Mouse (Mus musculus) hindbrain, embryonic 16.5 days (tissue): ENCODE measurements around the gene Palm3. TPM values are rescaled to one million over a fixed set of nuclear protein-coding genes. Genes with fewer than 3 reads are reported as not detected.

Experiments
- ATAC-seq: fragments of 200-750 bp; cut with Nextera tagmentation; 2 replicates; pipeline ENCODE4 v1.8.0; 2017; ENCODE audit warnings: moderate TSS enrichment, moderate library complexity
- H3K27ac ChIP-seq: fragments of 300-500 bp; sonication (generic); 2 replicates; pipeline ENCODE4 v1.5.1; 2014; ENCODE audit warnings: low read depth, mild to moderate bottlenecking, control low read depth, low read length, moderate library complexity
- H3K27me3 ChIP-seq: fragments of 300-500 bp; sonication (generic); replicated peaks from 2 replicates; pipeline ENCODE4 v1.6.1; 2014; ENCODE audit warnings: low read length; ENCODE audit not compliant: control insufficient read depth, insufficient read depth
- H3K36me3 ChIP-seq: fragments of 300-500 bp; sonication (generic); 2 replicates; pipeline ENCODE4 v1.6.1; 2014; ENCODE audit warnings: mild to moderate bottlenecking, low read length, moderate library complexity, mixed read lengths; ENCODE audit not compliant: control insufficient read depth, insufficient read depth
- H3K4me1 ChIP-seq: fragments of 300-500 bp; sonication (generic); 2 replicates; pipeline ENCODE4 v1.6.1; 2014; ENCODE audit warnings: low read depth, low read length; ENCODE audit not compliant: control insufficient read depth, insufficient read depth
- H3K4me2 ChIP-seq: fragments of 300-500 bp; sonication (generic); 2 replicates; pipeline ENCODE4 v1.6.1; 2014; ENCODE audit warnings: mild to moderate bottlenecking, low read length, control low read depth, moderate library complexity
- H3K4me3 ChIP-seq: fragments of 300-500 bp; sonication (generic); 2 replicates; pipeline ENCODE4 v1.5.1; 2014; ENCODE audit warnings: mild to moderate bottlenecking, low read length, control low read depth, moderate library complexity
- H3K9ac ChIP-seq: fragments of 300-500 bp; sonication (generic); 2 replicates; pipeline ENCODE4 v1.6.1; 2014; ENCODE audit warnings: low read depth, mild to moderate bottlenecking, control low read depth, low read length, moderate library complexity
- H3K9me3 ChIP-seq: fragments of 300-500 bp; sonication (generic); 2 replicates; pipeline ENCODE4 v1.6.1; 2014; ENCODE audit warnings: mild to moderate bottlenecking, low read length, moderate library complexity; ENCODE audit not compliant: control insufficient read depth
- WGBS: fragments of 180-500 bp; shearing (Covaris S2); extraction: QIAGEN DNeasy Blood & Tissue Kit; methylation state at CpG from one replicate; pipeline ENCODE4 v1.1.7; 2014; 5-methylcytosine and 5-hydroxymethylcytosine counted together
- polyA plus RNA-seq: library from polyadenylated mRNA; unstranded; fragments of >200 nt; fragmentation: Nextera tagmentation; extraction: Ambion mirVana; gene quantifications from 2 replicates; pipeline ENCODE4 v1.2.1, GENCODE M21; 2015

The Palm3 gene
- polyA plus RNA-seq, result 9.6 and 11.3 TPM in 2 replicates

GRCm38 (mm10) chr8:84021096-84021495, at the start of gene Palm3:
Palm3 (plus strand) TSS chr8:84021471.
- Histone ChIP-seq H3K27ac (no peak within 1 kb of the TSS), H3K4me1 (no peaks in the 10 kb centered on the region), H3K9me3 (no peaks in the 10 kb centered on the region), H3K4me2 (no peak within 1 kb of the TSS), H3K27me3 (no peaks in the 10 kb centered on the region; the same call in 1 of the 2 replicates), H3K9ac (no peak within 1 kb of the TSS), H3K36me3 (no peaks in the 10 kb centered on the region), H3K4me3 (no peak within 1 kb of the TSS)
- 7% methylated on average over 16 of the region's 18 CpGs for WGBS
- ATAC-seq, result no peak

- WGBS, result 76% methylated on average over 6 of the region's 6 CpGs
- ATAC-seq, result no peak
- Histone ChIP-seq H3K9me3 (no peaks in the 10 kb centered on the region), H3K4me3 (peak overlapping the region; percentile 93), H3K27ac (no peak overlapping the region; the same call in 1 of the 2 replicates), H3K9ac (peak overlapping the region; percentile 88), H3K4me1 (peaks cover 17% of the 10 kb centered on the region), H3K4me2 (peak overlapping the region; percentile 76), H3K27me3 (no peaks in the 10 kb centered on the region), H3K36me3 (no peaks in the 10 kb centered on the region)
Measured at GRCm38 (mm10) chr8:83971661-83972060, 49.6 kb upstream of the Palm3 start.

DNA sequence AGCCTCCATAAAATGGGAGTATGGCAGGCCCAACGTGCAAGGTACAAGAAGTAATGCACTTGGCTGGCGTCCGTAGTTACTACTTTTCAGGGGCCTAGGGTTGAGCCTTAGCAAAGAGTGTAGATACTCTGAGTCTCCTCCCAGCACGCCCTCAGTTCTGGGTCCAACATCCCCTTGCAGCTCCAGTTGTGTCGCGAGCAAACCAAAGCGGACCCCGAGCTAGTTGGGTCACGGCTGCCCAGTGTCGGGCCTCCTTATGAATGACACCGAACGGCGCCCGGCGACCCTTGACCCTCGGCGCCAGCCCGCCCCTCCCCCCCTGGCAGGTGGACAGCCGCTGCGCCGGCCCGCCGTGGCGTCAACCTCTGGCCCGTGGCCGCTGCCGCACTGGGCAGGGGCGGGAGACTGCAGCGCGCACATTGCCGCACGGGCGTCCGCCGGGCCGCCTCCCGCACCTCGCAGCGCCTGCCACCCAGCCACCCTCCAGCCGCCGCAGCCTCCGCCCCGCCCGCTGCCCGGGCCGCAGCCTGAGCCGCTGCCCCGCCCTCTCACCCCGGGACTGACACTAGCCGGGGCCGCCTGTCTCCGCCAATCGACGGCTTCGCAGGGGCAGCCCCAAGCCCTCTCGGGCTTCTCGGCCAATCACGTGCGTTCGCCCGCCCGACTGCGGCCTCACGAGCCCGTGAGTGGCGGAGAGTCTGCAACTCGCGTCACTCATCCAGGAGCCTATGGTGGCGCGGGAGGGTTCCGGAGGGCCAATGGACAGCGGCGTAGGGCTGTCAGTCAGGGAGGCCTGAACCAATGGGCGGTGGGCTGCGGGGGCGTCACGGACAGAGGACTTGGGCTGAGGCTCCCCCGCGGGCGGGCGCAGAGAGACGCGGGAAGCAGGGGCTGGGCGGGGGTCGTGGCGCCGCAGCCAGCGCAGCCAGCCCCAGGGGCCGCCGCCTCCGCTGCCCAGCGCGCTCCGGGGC, 48.8 kb upstream of the Palm3 start, which contains the start of gene Prkaca:
Gene Prkaca (plus strand): TSS at position 844 of the 971 bp plus-strand sequence.
- Histone ChIP-seq H3K4me3 (peak within 1 kb of the TSS; percentile 93), H3K27me3 (no peaks in the 10 kb centered on the region), H3K9ac (peak within 1 kb of the TSS; percentile 92), H3K9me3 (no peaks in the 10 kb centered on the region), H3K27ac (peak within 1 kb of the TSS; percentile 88), H3K4me2 (peak within 1 kb of the TSS; percentile 91), H3K4me1 (peaks cover 25% of the 10 kb centered on the region), H3K36me3 (no peaks in the 10 kb centered on the region)
- ATAC-seq, result peak; percentile 100
- WGBS, result under 1% methylated on average over 57 of the region's 94 CpGs

DNA sequence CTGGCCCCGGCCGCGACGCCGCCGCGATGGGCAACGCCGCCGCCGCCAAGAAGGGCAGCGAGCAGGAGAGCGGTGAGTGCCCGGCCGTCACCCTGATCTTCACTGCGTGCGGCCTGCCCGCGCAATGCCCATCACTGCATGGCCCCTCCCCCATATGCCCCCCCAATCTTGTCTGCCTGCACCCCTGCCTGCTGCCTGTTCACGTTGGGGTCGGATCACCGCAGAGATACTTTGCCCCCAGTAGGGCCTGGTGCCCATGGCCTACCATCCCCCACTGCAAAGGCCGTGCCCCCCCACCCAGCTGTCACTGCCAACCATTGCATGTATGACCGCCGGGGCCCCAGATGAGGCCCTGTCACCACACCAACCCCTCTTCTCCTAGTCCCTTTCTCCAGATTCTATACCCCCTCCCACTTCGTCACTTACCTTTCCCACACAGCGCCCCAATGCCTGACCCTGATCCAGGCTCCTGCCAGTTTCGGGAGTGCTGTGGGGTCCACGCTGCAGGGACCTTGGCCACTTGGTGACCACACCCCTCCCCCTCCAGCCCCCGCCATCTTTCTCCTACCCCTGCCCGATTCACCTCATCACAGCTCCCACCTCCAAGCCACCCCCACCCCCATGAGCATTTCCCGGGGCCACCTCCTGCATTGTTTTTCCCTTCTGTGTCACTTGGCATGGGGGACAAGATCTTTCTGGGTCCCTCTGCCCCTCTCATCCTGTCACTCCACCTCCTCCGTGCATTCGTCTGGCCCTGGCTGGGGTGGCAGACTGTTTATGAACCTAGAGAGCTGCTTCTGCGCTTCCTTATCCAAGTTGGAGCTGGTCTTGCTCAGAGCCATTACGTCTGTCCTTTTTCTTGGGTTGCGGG, 47.9 kb upstream of the Palm3 start:
- peak overlapping the region; percentile 92 for H3K9ac ChIP-seq

DNA sequence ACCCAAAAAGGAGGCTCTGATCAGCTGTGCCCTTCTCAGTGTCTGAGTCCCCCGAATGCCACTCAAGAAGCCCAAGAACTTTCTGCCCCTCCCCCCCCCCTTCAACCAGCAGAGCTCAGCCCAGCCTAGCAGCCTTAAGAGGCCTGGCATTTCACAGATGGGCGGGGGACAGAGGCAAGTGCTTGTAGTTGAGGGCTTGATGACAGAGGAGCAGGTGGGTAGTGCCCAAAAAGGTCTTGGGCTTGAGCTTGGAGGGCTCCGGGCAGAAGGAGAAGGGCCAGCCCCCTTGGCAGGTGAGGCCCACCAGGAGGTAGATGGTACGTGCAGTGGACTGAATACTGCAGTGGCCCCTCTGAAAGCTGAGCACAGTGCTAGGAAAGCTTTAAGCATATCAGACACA, 46.8 kb upstream of the Palm3 start:
- H3K9ac ChIP-seq, result peak overlapping the region; percentile 30; the same call in 1 of the 2 replicates

More for the DNA sequence above, 47.9 kb upstream of the Palm3 start:
- Histone ChIP-seq H3K36me3 (no peaks in the 10 kb centered on the region), H3K4me1 (peaks cover 33% of the 10 kb centered on the region), H3K4me2 (peak overlapping the region; percentile 91), H3K4me3 (peak overlapping the region; percentile 93), H3K27ac (peak overlapping the region; percentile 86), H3K27me3 (no peaks in the 10 kb centered on the region), H3K9me3 (no peaks in the 10 kb centered on the region)
- ATAC-seq, result peak; percentile 27
- 3% methylated on average over 27 of the region's 37 CpGs for WGBS

GRCm38 (mm10) chr8:83976101-83976630, 45.1 kb upstream of the Palm3 start:
- 83% methylated on average over 4 of the region's 4 CpGs for WGBS
- no peaks in the 10 kb centered on the region for H3K27me3 ChIP-seq
- H3K36me3 ChIP-seq, result peaks cover 5% of the 10 kb centered on the region
- no peak overlapping the region for H3K9ac ChIP-seq
- H3K9me3 ChIP-seq, result no peaks in the 10 kb centered on the region
- no peak overlapping the region for H3K27ac ChIP-seq
- no peak overlapping the region for H3K4me3 ChIP-seq
- ATAC-seq, result no peak
- peaks cover 33% of the 10 kb centered on the region for H3K4me1 ChIP-seq
- no peak overlapping the region for H3K4me2 ChIP-seq

More for the DNA sequence above, 46.8 kb upstream of the Palm3 start:
- Histone ChIP-seq H3K4me3 (no peak overlapping the region), H3K36me3 (no peaks in the 10 kb centered on the region), H3K27ac (no peak overlapping the region), H3K9me3 (no peaks in the 10 kb centered on the region), H3K27me3 (no peaks in the 10 kb centered on the region), H3K4me1 (peaks cover 33% of the 10 kb centered on the region), H3K4me2 (peak overlapping the region; percentile 91)
- 84% methylated on average over 4 of the region's 4 CpGs for WGBS
- ATAC-seq, result no peak

DNA sequence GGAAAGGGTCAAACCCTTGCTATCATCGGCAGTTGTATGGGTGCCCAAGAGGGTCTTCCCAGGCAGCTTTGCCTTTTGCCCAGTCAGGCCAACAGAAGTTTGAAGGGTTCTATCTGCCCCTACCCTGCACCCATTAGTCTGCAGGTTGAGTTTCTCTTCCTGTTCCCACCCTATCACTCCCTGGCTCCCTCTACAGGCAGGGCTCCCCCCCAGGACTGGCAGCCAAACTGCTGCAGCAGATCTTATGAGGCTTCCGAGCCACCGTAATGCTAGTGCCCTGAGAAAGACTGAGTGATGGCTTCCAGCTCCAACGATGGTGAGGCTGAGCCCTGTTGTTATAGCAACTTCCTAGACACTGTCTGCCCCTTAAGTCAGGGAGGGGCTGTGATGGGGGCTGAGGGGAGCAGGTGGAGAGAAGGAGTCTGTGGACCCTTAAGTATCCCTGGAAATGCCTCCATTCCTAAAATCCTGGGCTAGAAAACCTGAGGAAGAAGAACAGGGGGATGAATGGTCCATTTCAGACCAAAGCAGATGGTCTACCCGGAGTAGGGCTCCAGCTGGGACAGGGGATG, 44.4 kb upstream of the Palm3 start:
- peaks cover 11% of the 10 kb centered on the region for H3K36me3 ChIP-seq
- no peak overlapping the region for H3K27ac ChIP-seq
- H3K4me3 ChIP-seq, result no peak overlapping the region
- no peak for ATAC-seq
- peaks cover 30% of the 10 kb centered on the region for H3K4me1 ChIP-seq
- 83% methylated on average over 5 of the region's 5 CpGs for WGBS
- no peak overlapping the region for H3K4me2 ChIP-seq
- H3K9me3 ChIP-seq, result no peaks in the 10 kb centered on the region
- H3K27me3 ChIP-seq, result no peaks in the 10 kb centered on the region
- H3K9ac ChIP-seq, result no peak overlapping the region

GRCm38 (mm10) chr8:83977646-83978045, 43.6 kb upstream of the Palm3 start:
- peaks cover 15% of the 10 kb centered on the region for H3K36me3 ChIP-seq
- no peak overlapping the region for H3K4me3 ChIP-seq
- no peak overlapping the region for H3K27ac ChIP-seq
- 60% methylated on average over 6 of the region's 6 CpGs for WGBS
- H3K4me2 ChIP-seq, result peak overlapping the region; percentile 14; the same call in 1 of the 2 replicates
- no peak for ATAC-seq
- H3K27me3 ChIP-seq, result no peaks in the 10 kb centered on the region
- peaks cover 28% of the 10 kb centered on the region for H3K4me1 ChIP-seq
- no peaks in the 10 kb centered on the region for H3K9me3 ChIP-seq
- no peak overlapping the region for H3K9ac ChIP-seq
